Mouse (Mus musculus): ENCODE results near the gene Ano8.

DNA sequence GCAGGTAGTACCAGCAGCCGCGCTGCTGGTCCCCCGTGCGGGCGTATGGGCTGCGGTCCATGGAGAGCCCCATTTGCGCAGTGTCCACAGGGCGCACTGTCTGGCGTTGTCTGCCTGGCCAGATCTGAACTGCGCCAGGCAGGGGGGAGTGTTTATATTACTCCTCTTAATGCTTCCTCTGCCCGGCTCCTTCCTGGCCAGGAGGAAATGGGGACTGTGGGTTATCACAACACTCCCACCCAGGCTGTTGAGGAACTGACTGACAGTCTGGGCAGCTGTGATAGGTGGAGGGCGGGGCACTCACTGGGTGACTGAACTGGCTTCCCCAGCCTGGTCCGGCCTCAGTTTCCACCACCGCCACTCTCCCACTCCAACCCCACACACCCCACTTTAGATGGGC is 25.9 kb upstream of the Ano8 start, which contains the start of gene Plvap:
- TF ChIP-seq CTCF (IDR thresholded peaks at IDR 0.05; ENCODE audit: low read depth, low read length), result no peak
- TF ChIP-seq POLR2A (IDR thresholded peaks at IDR 0.05; ENCODE audit: extremely low read depth, insufficient read depth, low read length), result no peak
